Mouse (Mus musculus): ENCODE data around the gene Btbd9. TPM values are rescaled to one million over a fixed set of nuclear protein-coding genes. Genes with fewer than 3 reads are reported as not detected.

Gene Btbd9
- total and polyA plus RNA-seq, 2 experiments from 2014 or later, result 30.3 to 31.0 TPM

DNA sequence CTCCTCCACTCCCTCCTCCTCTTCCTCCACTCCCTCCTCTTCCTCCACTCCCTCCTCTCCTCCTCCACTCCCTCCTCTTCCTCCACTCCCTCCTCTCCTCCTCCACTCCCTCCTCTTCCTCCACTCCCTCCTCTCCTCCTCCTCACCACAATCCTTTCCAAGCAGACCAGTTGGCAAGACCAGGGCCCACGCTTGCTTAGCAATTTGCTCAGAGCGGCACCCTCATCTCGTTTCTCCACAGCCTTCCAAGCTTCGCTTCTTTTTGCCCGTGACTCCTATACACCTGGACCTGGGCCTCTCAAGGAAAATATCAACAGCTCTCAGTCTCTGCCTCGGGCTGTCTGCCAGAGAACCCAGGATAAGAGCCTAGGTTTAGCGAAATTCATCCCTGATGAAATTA is 104.8 kb downstream of the Btbd9 start:
- Histone ChIP-seq H3K4me1 (ENCODE audit: control insufficient read depth, insufficient read depth) (peaks cover 35% of the 10 kb centered on the region), H3K9me3 (replicated peaks; ENCODE audit: control insufficient read depth, low read length) (no peaks in the 10 kb centered on the region), H3K9ac (replicated peaks; ENCODE audit: low read depth, low read length) (no peak overlapping the region), H3K4me2 (ENCODE audit: low read depth, low read length) (no peak overlapping the region), H3K27ac (ENCODE audit: low read depth) (no peak overlapping the region), H3K4me3 (ENCODE audit: low read depth, low read length) (no peak overlapping the region), H3K36me3 (replicated peaks; ENCODE audit: control insufficient read depth, insufficient read depth, low read length) (no peaks in the 10 kb centered on the region), H3K27me3 (ENCODE audit: control insufficient read depth, insufficient read depth, low read length) (no peaks in the 10 kb centered on the region)
- no peak for ATAC-seq (ENCODE audit: insufficient read depth, low read depth)
- TF ChIP-seq EP300 (IDR thresholded peaks at IDR 0.05; ENCODE audit: low read depth) (no peak), CTCF (IDR thresholded peaks at IDR 0.05; ENCODE audit: low read depth) (no peak)
- DNase-seq (ENCODE audit: low spot score), result no peak
- WGBS, result 54% methylated on average over 7 of the region's 7 CpGs

DNA sequence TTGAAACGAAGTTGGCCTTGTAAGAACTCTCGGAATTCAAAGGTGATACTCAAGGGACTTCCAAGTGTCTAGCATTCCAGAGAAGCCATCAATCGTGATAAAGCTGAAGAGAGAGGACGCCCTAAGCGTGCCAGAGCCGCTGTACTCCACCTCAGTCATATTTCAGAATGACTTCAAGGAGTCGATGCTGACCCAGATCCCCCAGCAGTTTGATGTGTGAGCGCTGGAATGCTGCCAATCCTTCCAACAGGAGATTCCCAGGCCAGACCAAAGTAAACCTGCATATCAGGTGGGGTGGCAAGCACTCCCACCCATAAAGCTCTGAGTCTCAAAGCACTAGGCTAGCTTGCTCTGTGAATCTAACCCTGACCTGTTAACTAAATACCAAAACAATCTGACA is 105.5 kb downstream of the Btbd9 start:
- no peak overlapping the region for H3K4me3 ChIP-seq (ENCODE audit: low read depth, low read length)
- TF ChIP-seq EP300 (IDR thresholded peaks at IDR 0.05; ENCODE audit: low read depth) (no peak), CTCF (IDR thresholded peaks at IDR 0.05; ENCODE audit: low read depth) (no peak)
- H3K9ac ChIP-seq (replicated peaks; ENCODE audit: low read depth, low read length), result no peak overlapping the region
- no peaks in the 10 kb centered on the region for H3K36me3 ChIP-seq (replicated peaks; ENCODE audit: control insufficient read depth, insufficient read depth, low read length)
- peaks cover 35% of the 10 kb centered on the region for H3K4me1 ChIP-seq (ENCODE audit: control insufficient read depth, insufficient read depth)
- no peaks in the 10 kb centered on the region for H3K9me3 ChIP-seq (replicated peaks; ENCODE audit: control insufficient read depth, low read length)
- 42% methylated on average over 8 of the region's 8 CpGs for WGBS
- ATAC-seq (ENCODE audit: insufficient read depth, low read depth), result no peak
- no peak overlapping the region for H3K4me2 ChIP-seq (ENCODE audit: low read depth, low read length)
- no peak overlapping the region for H3K27ac ChIP-seq (ENCODE audit: low read depth)
- no peak for DNase-seq (ENCODE audit: low spot score)
- H3K27me3 ChIP-seq (ENCODE audit: control insufficient read depth, insufficient read depth, low read length), result no peaks in the 10 kb centered on the region

DNA sequence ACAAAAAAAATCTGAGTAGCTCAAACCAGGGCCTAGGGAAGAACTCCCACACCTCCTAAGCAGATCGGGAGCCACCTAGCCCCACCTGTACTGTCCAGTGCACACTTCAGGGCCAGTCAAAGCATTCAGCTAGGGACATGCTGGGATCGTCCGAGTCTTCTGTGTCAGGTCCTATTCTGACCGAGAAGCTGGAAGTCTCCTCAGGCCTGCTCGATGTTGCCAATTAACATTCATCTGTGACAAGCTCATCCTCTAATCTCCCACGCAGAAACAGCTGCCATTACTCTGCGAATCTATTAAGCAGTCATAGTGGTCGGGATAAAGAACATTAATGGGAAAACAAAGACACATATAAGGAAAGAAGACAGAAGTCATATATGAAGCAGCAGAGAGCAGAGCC is 106.0 kb downstream of the Btbd9 start:
- ATAC-seq (ENCODE audit: insufficient read depth, low read depth) (no peak), DNase-seq (ENCODE audit: low spot score) (no peak)
- Histone ChIP-seq H3K9ac (replicated peaks; ENCODE audit: low read depth, low read length) (no peak overlapping the region), H3K4me1 (ENCODE audit: control insufficient read depth, insufficient read depth) (peaks cover 35% of the 10 kb centered on the region), H3K9me3 (replicated peaks; ENCODE audit: control insufficient read depth, low read length) (no peaks in the 10 kb centered on the region), H3K27me3 (ENCODE audit: control insufficient read depth, insufficient read depth, low read length) (no peaks in the 10 kb centered on the region), H3K27ac (ENCODE audit: low read depth) (no peak overlapping the region), H3K4me2 (ENCODE audit: low read depth, low read length) (no peak overlapping the region), H3K4me3 (ENCODE audit: low read depth, low read length) (no peak overlapping the region), H3K36me3 (replicated peaks; ENCODE audit: control insufficient read depth, insufficient read depth, low read length) (no peaks in the 10 kb centered on the region)
- TF ChIP-seq CTCF (IDR thresholded peaks at IDR 0.05; ENCODE audit: low read depth) (no peak), EP300 (IDR thresholded peaks at IDR 0.05; ENCODE audit: low read depth) (no peak)
- 58% methylated on average over 8 of the region's 8 CpGs for WGBS

DNA sequence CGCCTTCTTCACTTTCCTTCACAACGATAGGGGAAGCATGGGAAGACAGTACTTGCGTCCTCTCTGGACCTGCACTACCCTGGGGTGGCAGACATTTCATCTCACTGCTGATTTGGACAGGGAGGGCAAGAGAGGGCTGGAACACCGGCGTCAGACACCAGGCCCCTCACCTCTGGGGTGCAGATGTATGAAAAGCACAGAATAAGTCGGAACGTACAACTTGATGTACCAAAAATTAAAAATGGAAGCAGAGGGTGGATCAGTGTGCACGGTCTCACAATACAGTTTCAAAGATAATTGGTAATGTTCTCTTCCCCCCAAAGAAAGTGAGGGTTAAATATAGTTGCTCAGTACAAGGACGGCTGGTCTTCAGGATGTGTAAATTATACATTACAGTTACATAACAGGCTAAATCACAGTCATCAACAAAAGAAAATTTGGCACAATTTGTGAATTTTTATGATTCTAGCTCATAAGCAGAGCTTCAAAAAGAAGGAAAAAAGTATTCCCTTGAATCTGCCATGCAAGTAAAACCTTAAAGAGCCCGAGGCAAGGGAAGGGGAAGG is 106.7 kb downstream of the Btbd9 start:
- peaks cover 35% of the 10 kb centered on the region for H3K4me1 ChIP-seq (ENCODE audit: control insufficient read depth, insufficient read depth)

DNA sequence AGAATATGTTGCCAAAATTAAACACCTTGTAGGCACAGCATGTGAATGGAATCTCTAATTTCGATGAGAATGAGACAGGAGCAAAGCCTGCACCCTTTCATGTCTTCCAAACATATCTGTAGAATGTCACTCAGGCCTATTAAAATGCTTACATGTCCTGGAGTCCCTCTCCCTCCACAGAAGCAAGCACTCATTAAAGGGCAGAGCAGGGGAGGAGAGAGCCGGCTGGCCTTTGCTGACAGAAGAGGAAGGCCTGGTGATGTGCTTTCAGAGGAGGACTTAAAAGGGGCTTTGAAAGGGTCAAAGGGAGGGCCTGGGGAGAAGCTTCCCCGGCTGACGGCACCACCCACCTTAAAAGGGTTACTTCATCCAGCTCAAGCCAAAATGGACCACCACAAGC is 107.9 kb downstream of the Btbd9 start:
- no peaks in the 10 kb centered on the region for H3K36me3 ChIP-seq (replicated peaks; ENCODE audit: control insufficient read depth, insufficient read depth, low read length)
- whole genome bisulfite sequencing, result 30% methylated on average over 4 of the region's 4 CpGs
- ATAC-seq (ENCODE audit: insufficient read depth, low read depth) (no peak), DNase-seq (ENCODE audit: low spot score) (no peak)
- H3K9ac ChIP-seq (replicated peaks; ENCODE audit: low read depth, low read length), result no peak overlapping the region
- TF ChIP-seq EP300 (IDR thresholded peaks at IDR 0.05; ENCODE audit: low read depth), result no peak
- TF ChIP-seq CTCF (IDR thresholded peaks at IDR 0.05; ENCODE audit: low read depth), result no peak
- no peak overlapping the region for H3K4me2 ChIP-seq (ENCODE audit: low read depth, low read length)
- peaks cover 46% of the 10 kb centered on the region for H3K4me1 ChIP-seq (ENCODE audit: control insufficient read depth, insufficient read depth)
- no peak overlapping the region for H3K27ac ChIP-seq (ENCODE audit: low read depth)
- no peaks in the 10 kb centered on the region for H3K27me3 ChIP-seq (ENCODE audit: control insufficient read depth, insufficient read depth, low read length)
- H3K9me3 ChIP-seq (replicated peaks; ENCODE audit: control insufficient read depth, low read length), result no peaks in the 10 kb centered on the region
- no peak overlapping the region for H3K4me3 ChIP-seq (ENCODE audit: low read depth, low read length)

More for the DNA sequence above, 106.7 kb downstream of the Btbd9 start:
- Histone ChIP-seq H3K4me3 (ENCODE audit: low read depth, low read length) (no peak overlapping the region), H3K27me3 (ENCODE audit: control insufficient read depth, insufficient read depth, low read length) (no peaks in the 10 kb centered on the region), H3K36me3 (replicated peaks; ENCODE audit: control insufficient read depth, insufficient read depth, low read length) (no peaks in the 10 kb centered on the region), H3K4me2 (ENCODE audit: low read depth, low read length) (no peak overlapping the region), H3K9me3 (replicated peaks; ENCODE audit: control insufficient read depth, low read length) (no peaks in the 10 kb centered on the region), H3K9ac (replicated peaks; ENCODE audit: low read depth, low read length) (no peak overlapping the region), H3K27ac (ENCODE audit: low read depth) (no peak overlapping the region)
- DNase-seq (ENCODE audit: low spot score), result no peak
- WGBS, result 83% methylated on average over 10 of the region's 10 CpGs
- no peak for TF ChIP-seq CTCF (IDR thresholded peaks at IDR 0.05; ENCODE audit: low read depth)
- no peak for TF ChIP-seq EP300 (IDR thresholded peaks at IDR 0.05; ENCODE audit: low read depth)
- ATAC-seq (ENCODE audit: insufficient read depth, low read depth), result no peak

Data from heart, postnatal 0 days (tissue).